Mouse (Mus musculus) E14TG2a.4 (cell line): ENCODE measurements around the gene Atxn1.

Source experiments
- CTCF ChIP-seq: conservative IDR thresholded peaks from 2 replicates; pipeline ENCODE4 v1.5.1; 2014; ENCODE audit warnings: low read length
- NANOG ChIP-seq: IDR thresholded peaks from 2 replicates; pipeline ENCODE4 v1.6.1; 2014; ENCODE audit warnings: borderline replicate concordance, low read length, mixed read lengths

DNA sequence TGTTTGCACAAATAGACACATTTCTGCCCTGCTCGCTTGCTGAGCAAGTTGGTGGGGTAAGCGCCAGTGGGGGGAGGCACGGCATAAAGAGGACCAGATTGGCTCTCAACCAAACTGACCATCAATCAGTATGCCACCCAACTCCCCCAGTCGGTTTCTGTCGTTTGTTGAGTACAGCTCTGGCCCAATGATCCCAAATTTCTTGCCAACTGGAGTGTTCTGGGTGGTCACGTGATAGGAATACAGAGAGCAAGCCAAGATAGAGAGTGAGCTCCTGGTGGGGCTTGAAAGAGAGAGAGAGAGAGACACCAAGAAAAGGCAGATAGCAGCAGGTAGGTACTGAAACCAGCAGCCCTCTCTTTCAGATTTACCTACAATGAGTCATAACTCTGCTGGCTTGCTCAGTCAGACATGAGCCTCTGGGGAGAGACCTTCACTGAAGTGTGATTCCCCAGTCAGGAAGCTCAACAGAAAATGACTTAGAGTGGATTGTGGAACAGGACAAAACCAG lies 57.6 kb downstream of the Atxn1 start:
- TF ChIP-seq CTCF, result no peak
- no peak for TF ChIP-seq NANOG
